Mouse (Mus musculus) thymus, adult 2 months (tissue): ENCODE measurements around the gene Lpar3. TPM values are rescaled to one million over a fixed set of nuclear protein-coding genes. Genes with fewer than 3 reads are reported as not detected.

Experiments used
- DNase-seq: peaks from one replicate; pipeline ENCODE4 v3.0.0; 2021
- H3K27ac ChIP-seq: fragments of 200-500 bp; 2 replicates; pipeline ENCODE4 v1.5.1; 2012; ENCODE audit warnings: low read length, control low read depth; ENCODE audit not compliant: control insufficient read depth, insufficient read depth
- H3K27me3 ChIP-seq: fragments of 200-500 bp; 2 replicates; pipeline ENCODE4 v1.6.1; 2012; ENCODE audit warnings: mild to moderate bottlenecking, low read length, moderate library complexity, mixed read lengths; ENCODE audit not compliant: control insufficient read depth, insufficient read depth
- H3K36me3 ChIP-seq: fragments of 200-500 bp; 2 replicates; pipeline ENCODE4 v1.6.1; 2012; ENCODE audit warnings: mild to moderate bottlenecking, low read length, moderate library complexity; ENCODE audit not compliant: control insufficient read depth, insufficient read depth
- H3K4me1 ChIP-seq: fragments of 200-500 bp; replicated peaks from 2 replicates; pipeline ENCODE4 v1.6.1; 2012; ENCODE audit warnings: low read length; ENCODE audit not compliant: control insufficient read depth, insufficient read depth
- H3K4me3 ChIP-seq: fragments of 200-500 bp; 2 replicates; pipeline ENCODE4 v1.5.1; 2012; ENCODE audit warnings: mild to moderate bottlenecking, low read length, control low read depth, moderate library complexity; ENCODE audit not compliant: control insufficient read depth, insufficient read depth
- CTCF ChIP-seq: fragments of 200-500 bp; IDR thresholded peaks from 2 replicates; pipeline ENCODE4 v1.5.1; 2012; ENCODE audit warnings: mild to moderate bottlenecking, control low read depth, low read length, moderate library complexity, borderline replicate concordance; ENCODE audit not compliant: control insufficient read depth, poor library complexity, insufficient read depth; ENCODE audit errors: extremely low read depth
- POLR2A ChIP-seq: fragments of 200-500 bp; IDR thresholded peaks from 2 replicates; pipeline ENCODE4 v1.6.1; 2012; ENCODE audit warnings: mild to moderate bottlenecking, low read length, control low read depth, moderate library complexity; ENCODE audit not compliant: control insufficient read depth, poor library complexity, insufficient read depth; ENCODE audit errors: extremely low read depth
- WGBS: fragments of 180-500 bp; shearing (Covaris S2); methylation state at CpG from one replicate; pipeline ENCODE4 v1.1.7; 2018; 5-methylcytosine and 5-hydroxymethylcytosine counted together
- polyA plus RNA-seq: library from polyadenylated mRNA; depleted of rRNA; stranded (reverse); fragments of >200 nt; gene quantifications from 2 replicates; pipeline ENCODE4 v1.2.3, GENCODE M21; 2012

The Lpar3 gene
- polyA plus RNA-seq, 1 experiment = 2.3 TPM

- Histone ChIP-seq H3K27me3 (no peaks in the 10 kb centered on the region), H3K27ac (no peak overlapping the region), H3K36me3 (no peaks in the 10 kb centered on the region), H3K4me3 (no peak overlapping the region), H3K4me1 (no peaks in the 10 kb centered on the region)
- WGBS = 89% methylated on average over 14 of the region's 14 CpGs
- no peak for DNase-seq
- TF ChIP-seq POLR2A (no peak), CTCF (no peak)
Observed at GRCm38 (mm10) chr3:146319503-146319902, 98.7 kb downstream of the Lpar3 start.

GRCm38 (mm10) chr3:146324949-146325348 is 104.2 kb downstream of the Lpar3 start:
- Histone ChIP-seq H3K27ac (no peak overlapping the region), H3K4me1 (peaks cover 7% of the 10 kb centered on the region), H3K4me3 (no peak overlapping the region), H3K27me3 (no peaks in the 10 kb centered on the region), H3K36me3 (no peaks in the 10 kb centered on the region)
- DNase-seq = no peak
- 78% methylated on average over 8 of the region's 8 CpGs for WGBS
- no peak for TF ChIP-seq CTCF
- TF ChIP-seq POLR2A = no peak

- no peak overlapping the region for H3K27ac ChIP-seq
- no peak overlapping the region for H3K4me3 ChIP-seq
- H3K27me3 ChIP-seq = no peaks in the 10 kb centered on the region; the same call in 1 of the 2 replicates
- peaks cover 7% of the 10 kb centered on the region for H3K4me1 ChIP-seq
- WGBS = 30% methylated on average over 16 of the region's 17 CpGs
- no peaks in the 10 kb centered on the region for H3K36me3 ChIP-seq
- no peak for DNase-seq
- no peak for TF ChIP-seq CTCF
- no peak for TF ChIP-seq POLR2A
Observed at GRCm38 (mm10) chr3:146326743-146327536, 106.2 kb downstream of the Lpar3 start.

- peak; percentile 42 for DNase-seq
- peaks cover 7% of the 10 kb centered on the region for H3K4me1 ChIP-seq
- no peak overlapping the region for H3K27ac ChIP-seq
- peak overlapping the region; percentile 23; the same call in 1 of the 2 replicates for H3K4me3 ChIP-seq
- no peaks in the 10 kb centered on the region for H3K36me3 ChIP-seq
- no peaks in the 10 kb centered on the region; the same call in 1 of the 2 replicates for H3K27me3 ChIP-seq
- 2% methylated on average over 13 of the region's 13 CpGs for whole genome bisulfite sequencing
- no peak for TF ChIP-seq POLR2A
- no peak for TF ChIP-seq CTCF
Observed at GRCm38 (mm10) chr3:146327537-146328255, 106.9 kb downstream of the Lpar3 start.

GRCm38 (mm10) chr3:146328749-146329148 is 108.0 kb downstream of the Lpar3 start:
- H3K36me3 ChIP-seq = no peaks in the 10 kb centered on the region
- no peak overlapping the region for H3K27ac ChIP-seq
- 9% methylated on average over 13 of the region's 13 CpGs for WGBS
- DNase-seq = peak; percentile 37
- H3K27me3 ChIP-seq = no peaks in the 10 kb centered on the region; the same call in 1 of the 2 replicates
- no peak for TF ChIP-seq CTCF
- TF ChIP-seq POLR2A = no peak
- H3K4me3 ChIP-seq = no peak overlapping the region
- H3K4me1 ChIP-seq = peaks cover 7% of the 10 kb centered on the region

- no peaks in the 10 kb centered on the region; the same call in 1 of the 2 replicates for H3K27me3 ChIP-seq
- peaks cover 7% of the 10 kb centered on the region for H3K4me1 ChIP-seq
- no peak overlapping the region for H3K27ac ChIP-seq
- H3K36me3 ChIP-seq = no peaks in the 10 kb centered on the region
- DNase-seq = no peak
- 70% methylated on average over 11 of the region's 11 CpGs for WGBS
- no peak overlapping the region for H3K4me3 ChIP-seq
- TF ChIP-seq CTCF (no peak), POLR2A (no peak)
Observed at GRCm38 (mm10) chr3:146331819-146332218, 111.1 kb downstream of the Lpar3 start.

- 94% methylated on average over 3 of the region's 3 CpGs for WGBS
- TF ChIP-seq POLR2A (no peak), CTCF (no peak)
- Histone ChIP-seq H3K4me1 (peaks cover 2% of the 10 kb centered on the region), H3K36me3 (no peaks in the 10 kb centered on the region), H3K27ac (no peak overlapping the region), H3K4me3 (no peak overlapping the region), H3K27me3 (no peaks in the 10 kb centered on the region; the same call in 1 of the 2 replicates)
- DNase-seq = no peak
Observed at GRCm38 (mm10) chr3:146333270-146333669, 112.5 kb downstream of the Lpar3 start.
